Mouse (Mus musculus): ENCODE results near the gene Sult2b1. TPM values are rescaled to one million over a fixed set of nuclear protein-coding genes. Genes with fewer than 3 reads are reported as not detected.

Gene Sult2b1
- polyA plus RNA-seq, 1 experiment from 2014 or later, result 3.7 TPM

- WGBS, result 91% methylated on average over 16 of the region's 16 CpGs
- no peak for ATAC-seq (ENCODE audit: low FRiP score, low read depth)
- no peak overlapping the region for H3K27ac ChIP-seq
- no peak overlapping the region for H3K4me2 ChIP-seq (replicated peaks)
- no peak overlapping the region for H3K9ac ChIP-seq
- H3K4me3 ChIP-seq, result no peak overlapping the region
- peaks cover 45% of the 10 kb centered on the region for H3K4me1 ChIP-seq
- no peaks in the 10 kb centered on the region for H3K27me3 ChIP-seq
- H3K9me3 ChIP-seq, result no peaks in the 10 kb centered on the region
- H3K36me3 ChIP-seq, result peaks cover 44% of the 10 kb centered on the region
These were observed 71.1 kb downstream of the Sult2b1 start for GRCm38 (mm10) chr7:45713396-45713795.

GRCm38 (mm10) chr7:45712022-45712757, 72.3 kb downstream of the Sult2b1 start:
- H3K4me2 ChIP-seq (replicated peaks), result no peak overlapping the region
- peaks cover 44% of the 10 kb centered on the region for H3K36me3 ChIP-seq
- no peak overlapping the region for H3K27ac ChIP-seq
- no peak overlapping the region for H3K4me3 ChIP-seq
- ATAC-seq (ENCODE audit: low FRiP score, low read depth), result no peak
- peaks cover 56% of the 10 kb centered on the region for H3K4me1 ChIP-seq
- 86% methylated on average over 21 of the region's 21 CpGs for WGBS
- no peaks in the 10 kb centered on the region for H3K9me3 ChIP-seq
- H3K9ac ChIP-seq, result no peak overlapping the region
- no peaks in the 10 kb centered on the region for H3K27me3 ChIP-seq

GRCm38 (mm10) chr7:45711316-45712021, 73.0 kb downstream of the Sult2b1 start:
- no peak for ATAC-seq (ENCODE audit: low FRiP score, low read depth)
- Histone ChIP-seq H3K4me2 (replicated peaks) (no peak overlapping the region), H3K9me3 (no peaks in the 10 kb centered on the region), H3K4me1 (peaks cover 55% of the 10 kb centered on the region), H3K27me3 (no peaks in the 10 kb centered on the region), H3K4me3 (no peak overlapping the region), H3K36me3 (peaks cover 44% of the 10 kb centered on the region), H3K27ac (no peak overlapping the region), H3K9ac (no peak overlapping the region)
- 91% methylated on average over 24 of the region's 24 CpGs for WGBS

GRCm38 (mm10) chr7:45710477-45711191, 73.8 kb downstream of the Sult2b1 start:
- peaks cover 55% of the 10 kb centered on the region for H3K4me1 ChIP-seq
- no peak overlapping the region for H3K9ac ChIP-seq
- H3K9me3 ChIP-seq, result no peaks in the 10 kb centered on the region
- no peaks in the 10 kb centered on the region for H3K27me3 ChIP-seq
- H3K4me2 ChIP-seq (replicated peaks), result no peak overlapping the region
- peaks cover 44% of the 10 kb centered on the region for H3K36me3 ChIP-seq
- WGBS, result 93% methylated on average over 20 of the region's 20 CpGs
- H3K27ac ChIP-seq, result no peak overlapping the region
- no peak overlapping the region for H3K4me3 ChIP-seq
- no peak for ATAC-seq (ENCODE audit: low FRiP score, low read depth)

- H3K9ac ChIP-seq, result 0 out of 2 replicates have a peak overlapping the region, but pooled peaks have one; percentile 10
- peaks cover 57% of the 10 kb centered on the region for H3K4me1 ChIP-seq
- H3K4me3 ChIP-seq, result no peak overlapping the region
- no peaks in the 10 kb centered on the region for H3K9me3 ChIP-seq
- WGBS, result 80% methylated on average over 14 of the region's 14 CpGs
- no peaks in the 10 kb centered on the region for H3K27me3 ChIP-seq
- no peak for ATAC-seq (ENCODE audit: low FRiP score, low read depth)
- no peak overlapping the region for H3K27ac ChIP-seq
- H3K4me2 ChIP-seq (replicated peaks), result no peak overlapping the region
- H3K36me3 ChIP-seq, result peaks cover 44% of the 10 kb centered on the region
These were observed 74.7 kb downstream of the Sult2b1 start for GRCm38 (mm10) chr7:45709677-45710355.

- no peak for ATAC-seq (ENCODE audit: low FRiP score, low read depth)
- no peak overlapping the region for H3K27ac ChIP-seq
These were observed 75.4 kb downstream of the Sult2b1 start for GRCm38 (mm10) chr7:45709036-45709435.

GRCm38 (mm10) chr7:45708221-45708761, 76.2 kb downstream of the Sult2b1 start:
- ATAC-seq (ENCODE audit: low FRiP score, low read depth), result no peak
- WGBS, result 32% methylated on average over 13 of the region's 13 CpGs
- Histone ChIP-seq H3K36me3 (peaks cover 41% of the 10 kb centered on the region), H3K4me3 (peak overlapping the region; percentile 73), H3K9ac (peak overlapping the region; percentile 87), H3K27ac (peak overlapping the region; percentile 93), H3K4me2 (replicated peaks) (peak overlapping the region; percentile 99), H3K9me3 (no peaks in the 10 kb centered on the region), H3K27me3 (no peaks in the 10 kb centered on the region), H3K4me1 (peaks cover 57% of the 10 kb centered on the region)

More at GRCm38 (mm10) chr7:45709036-45709435, 75.4 kb downstream of the Sult2b1 start:
- Histone ChIP-seq H3K9me3 (no peaks in the 10 kb centered on the region), H3K4me3 (no peak overlapping the region), H3K27me3 (no peaks in the 10 kb centered on the region), H3K4me2 (replicated peaks) (peak overlapping the region; percentile 99; the same call in 1 of the 2 replicates), H3K9ac (0 out of 2 replicates have a peak overlapping the region, but pooled peaks have one; percentile 25), H3K4me1 (peaks cover 51% of the 10 kb centered on the region), H3K36me3 (peaks cover 44% of the 10 kb centered on the region)
- 59% methylated on average over 6 of the region's 6 CpGs for WGBS

GRCm38 (mm10) chr7:45707375-45707967, 77.0 kb downstream of the Sult2b1 start:
- peak overlapping the region; percentile 73 for H3K4me3 ChIP-seq
- H3K27me3 ChIP-seq, result no peaks in the 10 kb centered on the region
- 0% methylated on average over 27 of the region's 27 CpGs for WGBS
- H3K4me2 ChIP-seq (replicated peaks), result peak overlapping the region; percentile 99
- H3K36me3 ChIP-seq, result peaks cover 33% of the 10 kb centered on the region
- H3K9ac ChIP-seq, result peak overlapping the region; percentile 87
- no peaks in the 10 kb centered on the region for H3K9me3 ChIP-seq
- peaks cover 58% of the 10 kb centered on the region for H3K4me1 ChIP-seq
- peak overlapping the region; percentile 93 for H3K27ac ChIP-seq
- ATAC-seq (ENCODE audit: low FRiP score, low read depth), result no peak

GRCm38 (mm10) chr7:45706721-45707241, 77.7 kb downstream of the Sult2b1 start:
- Histone ChIP-seq H3K27ac (peak overlapping the region; percentile 93), H3K36me3 (peaks cover 26% of the 10 kb centered on the region), H3K9ac (peak overlapping the region; percentile 87), H3K4me3 (peak overlapping the region; percentile 73), H3K27me3 (no peaks in the 10 kb centered on the region), H3K4me2 (replicated peaks) (peak overlapping the region; percentile 99), H3K4me1 (peaks cover 58% of the 10 kb centered on the region), H3K9me3 (no peaks in the 10 kb centered on the region)
- ATAC-seq (ENCODE audit: low FRiP score, low read depth), result no peak
- 1% methylated on average over 45 of the region's 45 CpGs for WGBS

GRCm38 (mm10) chr7:45705873-45706281, 78.6 kb downstream of the Sult2b1 start:
- peak overlapping the region; percentile 93 for H3K27ac ChIP-seq

GRCm38 (mm10) chr7:45705443-45705864, 79.0 kb downstream of the Sult2b1 start:
- under 1% methylated on average over 21 of the region's 21 CpGs for WGBS
- Histone ChIP-seq H3K4me1 (peaks cover 69% of the 10 kb centered on the region), H3K4me3 (peak overlapping the region; percentile 73), H3K9ac (peak overlapping the region; percentile 87), H3K27me3 (peaks cover 2% of the 10 kb centered on the region), H3K36me3 (peaks cover 12% of the 10 kb centered on the region), H3K4me2 (replicated peaks) (peak overlapping the region; percentile 99), H3K9me3 (no peaks in the 10 kb centered on the region), H3K27ac (peak overlapping the region; percentile 80)
- ATAC-seq (ENCODE audit: low FRiP score, low read depth), result no peak

More at GRCm38 (mm10) chr7:45705873-45706281, 78.6 kb downstream of the Sult2b1 start:
- Histone ChIP-seq H3K4me2 (replicated peaks) (peak overlapping the region; percentile 99), H3K27me3 (no peaks in the 10 kb centered on the region), H3K9me3 (no peaks in the 10 kb centered on the region), H3K4me1 (peaks cover 66% of the 10 kb centered on the region), H3K4me3 (peak overlapping the region; percentile 73), H3K36me3 (peaks cover 17% of the 10 kb centered on the region), H3K9ac (peak overlapping the region; percentile 87)
- no peak for ATAC-seq (ENCODE audit: low FRiP score, low read depth)
- 0% methylated on average over 7 of the region's 7 CpGs for WGBS
